Mouse (Mus musculus): ENCODE results near the gene Psme1. TPM values are rescaled to one million over a fixed set of nuclear protein-coding genes. Genes with fewer than 3 reads are reported as not detected.

Psme1 gene
- polyA plus RNA-seq, 1 experiment from 2014 or later: 88.7 TPM

GRCm38 (mm10) chr14:55614565-55615178 is 36.7 kb downstream of the Psme1 start:
- H3K4me3 ChIP-seq: no peak overlapping the region
- peaks cover 18% of the 10 kb centered on the region for H3K4me1 ChIP-seq
- H3K9me3 ChIP-seq (replicated peaks): no peaks in the 10 kb centered on the region
- H3K27me3 ChIP-seq (ENCODE audit: low read depth, poor library complexity, severe bottlenecking): peaks cover 6% of the 10 kb centered on the region
- WGBS: 85% methylated on average over 7 of the region's 7 CpGs
- H3K36me3 ChIP-seq: peaks cover 3% of the 10 kb centered on the region
- DNase-seq (ENCODE audit: low spot score): no peak
- H3K27ac ChIP-seq (replicated peaks): no peak overlapping the region

GRCm38 (mm10) chr14:55615876-55616275 is 38.0 kb downstream of the Psme1 start:
- 38% methylated on average over 2 of the region's 2 CpGs for WGBS
- peaks cover 18% of the 10 kb centered on the region for H3K4me1 ChIP-seq
- no peaks in the 10 kb centered on the region for H3K36me3 ChIP-seq
- no peaks in the 10 kb centered on the region for H3K9me3 ChIP-seq (replicated peaks)
- H3K27ac ChIP-seq (replicated peaks): no peak overlapping the region
- H3K4me3 ChIP-seq: no peak overlapping the region
- peaks cover 6% of the 10 kb centered on the region for H3K27me3 ChIP-seq (ENCODE audit: low read depth, poor library complexity, severe bottlenecking)
- no peak for DNase-seq (ENCODE audit: low spot score)

DNA sequence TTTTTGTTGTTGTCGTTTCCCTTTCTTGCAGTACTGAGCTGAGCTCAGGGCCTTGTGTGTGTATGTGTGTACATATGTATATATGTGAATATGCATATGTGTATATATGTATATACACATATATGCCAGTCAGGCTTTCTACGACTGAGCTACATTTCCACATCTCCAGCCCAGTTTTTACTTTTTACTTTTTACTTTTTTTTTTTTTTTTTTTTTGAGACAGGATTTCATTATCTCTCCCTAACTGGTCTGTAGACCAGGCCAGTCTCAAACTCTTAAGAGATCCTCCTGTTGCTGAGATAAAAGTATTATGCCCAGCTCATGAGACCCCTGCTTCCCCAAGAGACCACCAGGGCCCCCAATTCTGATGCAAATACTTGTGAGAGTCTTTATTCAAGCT is 38.9 kb downstream of the Psme1 start:
- Histone ChIP-seq H3K27ac (replicated peaks) (no peak overlapping the region), H3K9me3 (replicated peaks) (no peaks in the 10 kb centered on the region), H3K36me3 (no peaks in the 10 kb centered on the region), H3K4me1 (peaks cover 18% of the 10 kb centered on the region), H3K27me3 (ENCODE audit: low read depth, poor library complexity, severe bottlenecking) (peaks cover 6% of the 10 kb centered on the region), H3K4me3 (no peak overlapping the region)
- no peak for DNase-seq (ENCODE audit: low spot score)
- WGBS: 92% methylated on average over 2 of the region's 2 CpGs

GRCm38 (mm10) chr14:55617822-55618221 is 39.9 kb downstream of the Psme1 start, which contains the start of gene Rec8:
Gene Rec8 (plus strand): TSS chr14:55618037.
- WGBS: 18% methylated on average over 21 of the region's 21 CpGs
- Histone ChIP-seq H3K4me1 (peaks cover 18% of the 10 kb centered on the region), H3K4me3 (peak within 1 kb of the TSS; percentile 38), H3K27ac (replicated peaks) (no peak within 1 kb of the TSS; the same call in 1 of the 2 replicates), H3K36me3 (no peaks in the 10 kb centered on the region), H3K27me3 (ENCODE audit: low read depth, poor library complexity, severe bottlenecking) (peaks cover 6% of the 10 kb centered on the region), H3K9me3 (replicated peaks) (no peaks in the 10 kb centered on the region)
- peak; percentile 43 for DNase-seq (ENCODE audit: low spot score)

GRCm38 (mm10) chr14:55618486-55619195 is 40.7 kb downstream of the Psme1 start:
- Histone ChIP-seq H3K27me3 (ENCODE audit: low read depth, poor library complexity, severe bottlenecking) (peaks cover 6% of the 10 kb centered on the region), H3K36me3 (0 out of 2 replicates have a peak, but pooled peaks cover under 1% of the 10 kb centered on the region), H3K4me3 (peak overlapping the region; percentile 38), H3K9me3 (replicated peaks) (no peaks in the 10 kb centered on the region), H3K27ac (replicated peaks) (no peak overlapping the region; the same call in 1 of the 2 replicates), H3K4me1 (peaks cover 18% of the 10 kb centered on the region)
- 60% methylated on average over 22 of the region's 22 CpGs for WGBS
- no peak for DNase-seq (ENCODE audit: low spot score)

DNA sequence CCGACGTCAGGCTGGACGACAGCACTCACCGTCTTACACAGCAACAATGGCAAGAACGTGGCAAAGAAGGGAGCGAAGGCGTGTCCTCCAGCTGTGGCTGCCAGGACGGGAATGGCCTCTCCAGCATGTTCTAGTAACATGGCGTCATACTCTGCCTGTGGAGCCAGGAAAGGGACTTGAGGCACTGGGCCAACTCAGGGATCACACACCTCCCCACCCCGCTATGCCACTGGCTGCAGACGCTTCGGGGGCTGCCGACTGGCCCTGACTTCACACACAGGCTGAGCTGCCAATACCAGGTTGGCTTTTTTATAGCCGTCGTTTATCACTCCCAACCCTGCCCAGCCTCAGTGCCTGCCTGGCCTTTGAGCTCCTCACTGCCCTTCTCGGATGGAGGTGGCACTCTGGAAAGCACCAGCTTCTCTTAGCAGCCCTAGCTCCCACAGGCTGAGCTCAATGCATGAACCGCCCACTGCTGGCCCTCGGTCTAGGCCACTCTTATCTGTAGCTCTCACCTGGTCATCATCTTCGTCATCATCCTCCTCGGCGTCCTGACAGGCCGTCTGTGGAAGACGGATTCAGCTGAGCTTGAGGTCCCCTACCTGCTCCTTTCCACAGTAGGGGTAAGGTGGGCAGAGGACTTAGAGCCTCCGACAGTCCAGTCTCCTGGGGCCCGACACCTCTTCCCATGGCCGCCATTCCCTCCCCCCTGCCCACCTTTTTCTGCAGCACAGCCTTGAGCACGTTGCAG is 50.3 kb downstream of the Psme1 start:
- Histone ChIP-seq H3K4me1 (no peaks in the 10 kb centered on the region), H3K9me3 (replicated peaks) (no peaks in the 10 kb centered on the region), H3K4me3 (no peak overlapping the region), H3K27ac (replicated peaks) (no peak overlapping the region), H3K36me3 (peaks cover 97% of the 10 kb centered on the region), H3K27me3 (ENCODE audit: low read depth, poor library complexity, severe bottlenecking) (no peaks in the 10 kb centered on the region)
- 95% methylated on average over 27 of the region's 27 CpGs for WGBS
- no peak for DNase-seq (ENCODE audit: low spot score)

DNA sequence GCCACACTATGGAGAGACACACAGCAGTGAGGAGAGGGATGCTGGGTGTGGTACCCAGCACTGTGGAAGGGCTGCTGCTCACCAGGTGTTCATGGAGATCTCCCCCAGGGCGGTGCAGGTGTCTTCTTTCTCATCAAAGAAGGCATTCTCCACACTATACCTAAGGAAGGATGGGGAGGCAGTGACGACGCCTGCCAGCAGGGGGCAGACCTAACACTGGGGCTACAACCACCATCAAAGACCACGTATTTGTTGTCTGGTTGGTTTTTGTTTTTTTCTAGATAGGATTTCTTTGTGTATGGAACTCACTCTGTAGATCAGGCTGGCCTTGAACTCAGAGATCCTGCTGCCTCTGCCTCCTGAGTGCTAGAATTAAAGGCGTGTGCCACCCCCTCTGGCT is 51.4 kb downstream of the Psme1 start:
- Histone ChIP-seq H3K27me3 (ENCODE audit: low read depth, poor library complexity, severe bottlenecking) (no peaks in the 10 kb centered on the region), H3K4me1 (peaks cover 5% of the 10 kb centered on the region), H3K9me3 (replicated peaks) (no peaks in the 10 kb centered on the region), H3K27ac (replicated peaks) (no peak overlapping the region), H3K36me3 (peaks cover 100% of the 10 kb centered on the region), H3K4me3 (no peak overlapping the region)
- no peak for DNase-seq (ENCODE audit: low spot score)
- WGBS: 67% methylated on average over 5 of the region's 5 CpGs

Other genes with a start within 250 kb of the Psme1 start
- 60.9 and 64.5 TPM in 2 replicates for gene Dhrs4, start 99.4 kb upstream of the Psme1 start, polyA plus RNA-seq (2016; fragmentation: Nextera tagmentation; extraction: Ambion mirVana)
- gene Carmil3, start 87.5 kb upstream of the Psme1 start, polyA plus RNA-seq (2016; fragmentation: Nextera tagmentation; extraction: Ambion mirVana): 5.2 and 6.6 TPM in 2 replicates
- 0.36 and 0.48 TPM in 2 replicates for gene Cpne6, start 67.7 kb upstream of the Psme1 start, polyA plus RNA-seq (2016; fragmentation: Nextera tagmentation; extraction: Ambion mirVana)
- not detected in 2 replicates for gene Nrl, start 53.1 kb upstream of the Psme1 start, polyA plus RNA-seq (2016; fragmentation: Nextera tagmentation; extraction: Ambion mirVana)
- 16.5 and 18.5 TPM in 2 replicates for gene Pck2, start 37.9 kb upstream of the Psme1 start, polyA plus RNA-seq (2016; fragmentation: Nextera tagmentation; extraction: Ambion mirVana)
- 78.5 and 90.8 TPM in 2 replicates for gene Dcaf11, start 18.1 kb upstream of the Psme1 start, polyA plus RNA-seq (2016; fragmentation: Nextera tagmentation; extraction: Ambion mirVana)
- 0.30 TPM in 1 of 2 replicates, not detected in the other for gene A730061H03Rik, start 17.7 kb upstream of the Psme1 start, polyA plus RNA-seq (2016; fragmentation: Nextera tagmentation; extraction: Ambion mirVana)
- 0.14 and 0.25 TPM in 2 replicates for gene Fitm1, start 2.5 kb upstream of the Psme1 start, polyA plus RNA-seq (2016; fragmentation: Nextera tagmentation; extraction: Ambion mirVana)
- gene Emc9, start 7.2 kb downstream of the Psme1 start, polyA plus RNA-seq (2016; fragmentation: Nextera tagmentation; extraction: Ambion mirVana): 7.9 and 8.0 TPM in 2 replicates
- 171 and 184 TPM in 2 replicates for gene Psme2, start 13.0 kb downstream of the Psme1 start, polyA plus RNA-seq (2016; fragmentation: Nextera tagmentation; extraction: Ambion mirVana)
- 15.4 and 21.0 TPM in 2 replicates for gene Rnf31, start 13.6 kb downstream of the Psme1 start, polyA plus RNA-seq (2016; fragmentation: Nextera tagmentation; extraction: Ambion mirVana)
- gene Irf9, start 25.4 kb downstream of the Psme1 start, polyA plus RNA-seq (2016; fragmentation: Nextera tagmentation; extraction: Ambion mirVana): 6.5 and 6.9 TPM in 2 replicates
- 4.1 and 5.5 TPM in 2 replicates for gene Rec8, start 39.9 kb downstream of the Psme1 start, polyA plus RNA-seq (2016; fragmentation: Nextera tagmentation; extraction: Ambion mirVana)
- 94.1 and 100 TPM in 2 replicates for gene Ipo4, start 57.8 kb downstream of the Psme1 start, polyA plus RNA-seq (2016; fragmentation: Nextera tagmentation; extraction: Ambion mirVana)
- gene Gm49378, start 59.8 kb downstream of the Psme1 start, polyA plus RNA-seq (2016; fragmentation: Nextera tagmentation; extraction: Ambion mirVana): 1.1 and 1.2 TPM in 2 replicates
- gene Tm9sf1, start 65.7 kb downstream of the Psme1 start, polyA plus RNA-seq (2016; fragmentation: Nextera tagmentation; extraction: Ambion mirVana): 74.7 and 77.1 TPM in 2 replicates
- 0.75 and 0.79 TPM in 2 replicates for gene Tssk4, start 72.1 kb downstream of the Psme1 start, polyA plus RNA-seq (2016; fragmentation: Nextera tagmentation; extraction: Ambion mirVana)
- gene Mdp1, start 82.4 kb downstream of the Psme1 start, polyA plus RNA-seq (2016; fragmentation: Nextera tagmentation; extraction: Ambion mirVana): 65.3 and 72.9 TPM in 2 replicates
- 63.5 and 65.0 TPM in 2 replicates for gene Gmpr2, start 93.8 kb downstream of the Psme1 start, polyA plus RNA-seq (2016; fragmentation: Nextera tagmentation; extraction: Ambion mirVana)
- 610 and 632 TPM in 2 replicates for gene Nedd8, start 94.0 kb downstream of the Psme1 start, polyA plus RNA-seq (2016; fragmentation: Nextera tagmentation; extraction: Ambion mirVana)
- 70.5 and 74.5 TPM in 2 replicates for gene Tinf2, start 103.7 kb downstream of the Psme1 start, polyA plus RNA-seq (2016; fragmentation: Nextera tagmentation; extraction: Ambion mirVana)
- 0.27 and 0.42 TPM in 2 replicates for gene Tgm1, start 135.8 kb downstream of the Psme1 start, polyA plus RNA-seq (2016; fragmentation: Nextera tagmentation; extraction: Ambion mirVana)
- 30.1 and 34.4 TPM in 2 replicates for gene Rabggta, start 144.1 kb downstream of the Psme1 start, polyA plus RNA-seq (2016; fragmentation: Nextera tagmentation; extraction: Ambion mirVana)
- 67.6 and 71.2 TPM in 2 replicates for gene Dhrs1, start 167.6 kb downstream of the Psme1 start, polyA plus RNA-seq (2016; fragmentation: Nextera tagmentation; extraction: Ambion mirVana)
- 50.6 and 60.8 TPM in 2 replicates for gene Nop9, start 167.6 kb downstream of the Psme1 start, polyA plus RNA-seq (2016; fragmentation: Nextera tagmentation; extraction: Ambion mirVana)
- 0.22 and 0.23 TPM in 2 replicates for gene Cideb, start 180.3 kb downstream of the Psme1 start, polyA plus RNA-seq (2016; fragmentation: Nextera tagmentation; extraction: Ambion mirVana)
- 0.06 and 0.22 TPM in 2 replicates for gene Ltb4r2, start 183.3 kb downstream of the Psme1 start, polyA plus RNA-seq (2016; fragmentation: Nextera tagmentation; extraction: Ambion mirVana)
- gene Ltb4r1, start 187.8 kb downstream of the Psme1 start, polyA plus RNA-seq (2016; fragmentation: Nextera tagmentation; extraction: Ambion mirVana): 0.25 and 0.30 TPM in 2 replicates
- 5.4 and 6.5 TPM in 2 replicates for gene Adcy4, start 206.0 kb downstream of the Psme1 start, polyA plus RNA-seq (2016; fragmentation: Nextera tagmentation; extraction: Ambion mirVana)
- gene Ripk3, start 210.7 kb downstream of the Psme1 start, polyA plus RNA-seq (2016; fragmentation: Nextera tagmentation; extraction: Ambion mirVana): 6.9 and 7.1 TPM in 2 replicates
- gene Nfatc4, start 245.0 kb downstream of the Psme1 start, polyA plus RNA-seq (2016; fragmentation: Nextera tagmentation; extraction: Ambion mirVana): 22.0 and 24.6 TPM in 2 replicates

Data from midbrain, embryonic 10.5 days (tissue).